Mouse (Mus musculus): ENCODE measurements around the gene Clrn1. TPM values are rescaled to one million over a fixed set of nuclear protein-coding genes. Genes with fewer than 3 reads are reported as not detected.

Gene Clrn1
- not detected for polyA plus RNA-seq (2014; fragmentation: Illumina TruSeq; extraction: RNeasy Lipid Tissue Mini Kit (QIAGEN cat#74804); ENCODE audit: low replicate concordance)

DNA sequence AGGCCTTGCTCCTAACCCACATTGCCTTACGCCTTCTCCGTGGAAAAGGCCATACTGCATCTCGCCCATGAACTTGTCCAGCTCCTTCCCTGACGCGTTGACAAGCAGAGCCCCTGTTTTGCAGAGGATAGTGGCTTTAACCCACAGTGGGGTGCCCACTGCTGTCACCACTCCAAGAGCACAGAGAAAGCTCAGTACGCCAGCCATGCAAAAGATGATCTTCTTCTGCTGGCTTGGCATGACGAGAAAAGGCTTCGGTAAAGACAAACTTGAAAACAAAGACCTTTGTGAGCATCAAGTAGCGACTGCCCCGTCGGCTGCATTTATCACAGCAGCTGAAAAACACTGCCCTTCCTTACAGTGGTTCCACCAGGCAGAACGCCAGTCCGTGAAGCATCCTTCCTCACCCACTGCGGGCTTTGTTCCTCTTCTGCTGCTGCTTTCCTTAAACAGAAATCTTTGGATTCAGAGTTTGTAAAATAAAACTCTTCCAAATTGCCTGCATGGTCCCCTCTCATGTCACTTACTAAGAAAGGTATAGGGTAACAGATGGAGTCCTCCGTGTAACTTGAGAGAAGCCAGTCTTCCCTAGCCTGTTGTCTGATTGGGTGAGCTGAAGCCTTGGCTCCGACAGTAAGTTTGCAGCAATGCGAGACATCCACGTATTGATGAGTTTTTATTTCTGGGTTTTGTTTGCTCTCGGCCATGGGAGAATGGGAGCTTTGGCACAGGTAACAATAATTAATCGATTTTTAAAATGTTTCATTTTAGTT is at the start of gene Clrn1:
Gene Clrn1 (minus strand): TSS at position 540 of the 773 bp plus-strand sequence.

DNA sequence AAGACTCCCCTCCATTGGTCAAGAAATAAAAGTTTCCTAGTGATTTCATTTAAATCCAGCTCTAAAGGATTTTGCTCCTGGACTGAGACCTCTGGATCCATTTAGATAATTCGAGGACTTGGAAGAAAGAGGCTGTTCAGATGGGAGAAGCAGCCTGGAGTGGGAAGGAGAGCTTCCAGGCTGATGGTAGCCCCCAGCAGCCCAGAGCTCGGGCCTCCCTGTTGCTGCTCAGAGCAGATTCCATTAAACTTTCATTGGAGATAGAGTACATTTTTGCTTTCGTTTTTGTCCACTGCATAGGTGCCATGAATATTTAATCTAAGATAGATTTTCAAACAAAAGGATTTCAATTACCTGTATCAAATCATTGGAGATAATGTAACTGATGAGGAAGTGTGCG is 62.9 kb downstream of the Clrn1 start, which contains the start of gene Mindy4b-ps:
Gene Mindy4b-ps (minus strand): TSS at position 101 of the 400 bp plus-strand sequence.

Other genes starting within 250 kb of the Clrn1 start
- gene Erich6, start 248.1 kb downstream of the Clrn1 start, polyA plus RNA-seq (2014; fragmentation: Illumina TruSeq; extraction: RNeasy Lipid Tissue Mini Kit (QIAGEN cat#74804); ENCODE audit: low replicate concordance), result not detected
- gene Siah2, start 192.9 kb downstream of the Clrn1 start, polyA plus RNA-seq (2014; fragmentation: Illumina TruSeq; extraction: RNeasy Lipid Tissue Mini Kit (QIAGEN cat#74804); ENCODE audit: low replicate concordance), result 4.6 TPM
- gene Mindy4b-ps, start 63.0 kb downstream of the Clrn1 start, polyA plus RNA-seq (2014; fragmentation: Illumina TruSeq; extraction: RNeasy Lipid Tissue Mini Kit (QIAGEN cat#74804); ENCODE audit: low replicate concordance), result not detected
- 0.78 TPM for gene Med12l, start 120.5 kb upstream of the Clrn1 start, polyA plus RNA-seq (2014; fragmentation: Illumina TruSeq; extraction: RNeasy Lipid Tissue Mini Kit (QIAGEN cat#74804); ENCODE audit: low replicate concordance)
- gene Gpr171, start 216.5 kb upstream of the Clrn1 start, polyA plus RNA-seq (2014; fragmentation: Illumina TruSeq; extraction: RNeasy Lipid Tissue Mini Kit (QIAGEN cat#74804); ENCODE audit: low replicate concordance), result 10.6 TPM

All from small intestine, adult 10 weeks (tissue).